Mouse (Mus musculus) monocyte, adult 5-6 weeks (primary cell): ENCODE data around the gene Disc1. TPM values are rescaled to one million over a fixed set of nuclear protein-coding genes. Genes with fewer than 3 reads are reported as not detected.

Experiments used
- ATAC-seq: fragments of 153-309, 156-312 bp; replicated peaks from 2 replicates; pipeline ENCODE4 v1.8.0; 2017; ENCODE audit warnings: mild to moderate bottlenecking; ENCODE audit not compliant: low TSS enrichment, insufficient number of reproducible peaks, severe bottlenecking, poor library complexity, low FRiP score
- total RNA-seq: library from RNA; stranded (forward); fragments of 200-1000, 200-491, 200-594 nt; gene quantifications from 3 replicates; pipeline ENCODE4 v1.2.3, GENCODE M21; 2017

The Disc1 gene
- total RNA-seq, 1 experiment from 2014 or later: 3.9 TPM

GRCm38 (mm10) chr8:125272089-125272866, 218.3 kb downstream of the Disc1 start:
- no peak for ATAC-seq

- ATAC-seq: no peak
Observed at GRCm38 (mm10) chr8:125277071-125277682, 223.2 kb downstream of the Disc1 start.

- ATAC-seq: no peak
Observed at GRCm38 (mm10) chr8:125279156-125279555, 225.2 kb downstream of the Disc1 start.

- ATAC-seq: no peak
Observed at GRCm38 (mm10) chr8:125279892-125280291, 225.9 kb downstream of the Disc1 start.

GRCm38 (mm10) chr8:125282531-125282930, 228.5 kb downstream of the Disc1 start:
- ATAC-seq: no peak

GRCm38 (mm10) chr8:125283542-125283941, 229.5 kb downstream of the Disc1 start:
- no peak for ATAC-seq

GRCm38 (mm10) chr8:125284875-125285274, 230.9 kb downstream of the Disc1 start:
- ATAC-seq: no peak

GRCm38 (mm10) chr8:125285391-125285790, 231.4 kb downstream of the Disc1 start:
- no peak for ATAC-seq

- no peak for ATAC-seq
Observed at GRCm38 (mm10) chr8:125285966-125286681, 232.1 kb downstream of the Disc1 start.

- no peak for ATAC-seq
Observed at GRCm38 (mm10) chr8:125287311-125287710, 233.3 kb downstream of the Disc1 start.

- ATAC-seq: no peak
Observed at GRCm38 (mm10) chr8:125287841-125288341, 233.9 kb downstream of the Disc1 start.

- no peak for ATAC-seq
Observed at GRCm38 (mm10) chr8:125291506-125291905, 237.5 kb downstream of the Disc1 start.

- ATAC-seq: no peak
Observed at GRCm38 (mm10) chr8:125291932-125292717, 238.1 kb downstream of the Disc1 start.

- no peak for ATAC-seq
Observed at GRCm38 (mm10) chr8:125292933-125293591, 239.1 kb downstream of the Disc1 start.

- no peak for ATAC-seq
Observed at GRCm38 (mm10) chr8:125299248-125299647, 245.3 kb downstream of the Disc1 start.

GRCm38 (mm10) chr8:125301931-125302361, 248.0 kb downstream of the Disc1 start:
- ATAC-seq: no peak

- ATAC-seq: no peak
Observed at GRCm38 (mm10) chr8:125306665-125307064, 252.7 kb downstream of the Disc1 start.

- no peak for ATAC-seq
Observed at GRCm38 (mm10) chr8:125309985-125310384, 256.0 kb downstream of the Disc1 start.
